In the genomic region with DNA sequence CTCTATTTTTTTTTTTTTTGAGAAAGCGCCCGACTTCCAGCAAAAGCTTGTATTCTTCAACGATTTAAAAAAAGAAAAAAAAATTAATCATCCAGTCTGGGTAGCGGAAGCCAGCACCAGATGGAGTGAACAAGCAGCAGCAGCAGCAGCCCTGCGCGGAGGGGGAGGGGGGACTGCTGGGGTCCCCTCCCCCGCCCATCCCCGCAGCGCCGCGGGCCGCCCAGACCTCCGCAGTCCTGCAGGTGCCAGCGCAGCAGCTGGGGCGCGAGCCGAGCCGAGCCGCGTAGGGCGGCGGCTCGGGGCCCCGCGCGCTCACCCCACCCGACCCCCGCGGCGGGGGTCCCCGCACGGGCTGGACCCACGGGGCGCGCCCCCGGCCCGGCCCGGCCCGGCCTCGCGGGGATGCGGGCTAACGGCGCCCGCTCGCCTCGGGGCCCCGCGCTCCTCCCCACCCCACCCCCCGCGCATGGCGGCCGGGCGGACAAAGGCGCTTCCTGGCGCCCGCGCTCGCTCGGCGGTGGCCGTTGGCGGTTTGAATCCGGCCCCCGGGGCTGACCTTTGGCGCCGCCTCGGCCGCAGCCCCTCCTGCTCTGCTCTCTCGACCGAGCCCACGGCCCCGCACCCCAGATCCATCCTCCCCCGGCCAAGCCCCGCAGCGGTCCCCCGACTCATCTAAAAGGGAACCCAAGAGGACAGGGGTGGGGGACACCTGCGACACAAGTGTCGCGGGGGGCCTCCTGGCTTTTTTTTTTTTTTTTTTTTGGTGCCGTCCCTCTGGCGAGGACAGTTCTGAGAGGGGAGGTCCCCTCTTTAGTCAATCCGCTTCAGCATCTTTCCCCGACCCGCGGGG, we compare ENCODE assay signal across 8 mouse cellular contexts. TPM values are rescaled to one million over a fixed set of nuclear protein-coding genes. Genes with fewer than 3 reads are reported as not detected.
DNase-seq lines count a peak whose midpoint lies in the region; ATAC-seq and TF ChIP-seq lines count a peak whose summit lies in the region.

No protein-coding gene starts in this region.

- DNase-seq in CH12.LX (ENCODE audit: extremely low read depth): peak; percentile 57
- DNase-seq in kidney, postnatal 36 days: peak; percentile 67 to 82
- DNase-seq in ovary, adult 18-20 months (ENCODE audit: low spot score): peak; percentile 55
- DNase-seq in thymus, postnatal 10 days (ENCODE audit: low spot score in 2 of 2): peak; percentile 80 to 82

- H3K27me3 ChIP-seq in CH12.LX (replicated peaks): no peaks in the 10 kb centered on the region
- no peaks in the 10 kb centered on the region for H3K27me3 ChIP-seq in heart, embryonic 16.5 days (ENCODE audit: control insufficient read depth, insufficient read depth, low read length)
- H3K27me3 ChIP-seq in lung, embryonic 15.5 days: no peaks in the 10 kb centered on the region; the same call in 1 of the 2 replicates

- in situ Hi-C loops in CH12.LX (cut with MboI; ENCODE audit: low pct_ligation_motif_present, low pct_unique_long_range_greater_than_20kb, low sequenced_read_pairs): no loop called here

- H3K27ac ChIP-seq in CH12.LX (ENCODE audit: insufficient read depth, low read depth): peak overlapping the region; percentile 87
- H3K27ac ChIP-seq in bone marrow, adult 2 months (ENCODE audit: control insufficient read depth, insufficient read depth, low read depth, low read length, poor library complexity): peak overlapping the region; percentile 97
- H3K27ac ChIP-seq in heart, embryonic 16.5 days (ENCODE audit: low read length): peak overlapping the region; percentile 99
- peak overlapping the region; percentile 98 for H3K27ac ChIP-seq in lung, embryonic 15.5 days

- H3K36me3 ChIP-seq in CH12.LX (replicated peaks in 1 of 2; ENCODE audit: control insufficient read depth in 1 of 2, insufficient read depth in 1 of 2, low read length in 1 of 2): peaks cover 7 to 22% of the 10 kb centered on the region in 2 experiments
- peaks cover 5% of the 10 kb centered on the region; the same call in 1 of the 2 replicates for H3K36me3 ChIP-seq in heart, embryonic 16.5 days (ENCODE audit: control insufficient read depth, insufficient read depth)
- peaks cover 7% of the 10 kb centered on the region; the same call in 1 of the 2 replicates for H3K36me3 ChIP-seq in lung, embryonic 15.5 days

- no peak; the same call in 1 of the 2 replicates for TF ChIP-seq RAD21 in CH12.LX (IDR thresholded peaks at IDR 0.05; ENCODE audit: low read depth, low read length)

- TF ChIP-seq EP300 in CH12.LX (IDR thresholded peaks at IDR 0.05; ENCODE audit: low read length): no peak; the same call in 1 of the 2 replicates

- under 1% methylated on average over 62 of the region's 86 CpGs for WGBS in bone marrow, adult 2 months
- under 1% methylated on average over 67 of the region's 86 CpGs for WGBS in heart, embryonic 16.5 days
- WGBS in lung, embryonic 15.5 days: under 1% methylated on average over 57 of the region's 86 CpGs

- dilution Hi-C loops in CH12.LX (cut with MboI; ENCODE audit: extremely low pct_ligation_motif_present, extremely low pct_unique_long_range_greater_than_20kb, low sequenced_read_pairs): no loop called here

- peaks cover 3 to 40% of the 10 kb centered on the region in 2 experiments; a peak in 3 of 4 replicates for H3K4me1 ChIP-seq in CH12.LX (ENCODE audit: control insufficient read depth in 1 of 2, insufficient read depth in 2 of 2)
- peaks cover 5% of the 10 kb centered on the region; the same call in 1 of the 2 replicates for H3K4me1 ChIP-seq in bone marrow, adult 2 months (ENCODE audit: control insufficient read depth, insufficient read depth, low read length)
- peaks cover 30% of the 10 kb centered on the region for H3K4me1 ChIP-seq in heart, embryonic 16.5 days (ENCODE audit: control insufficient read depth, insufficient read depth, low read length)
- peaks cover 36% of the 10 kb centered on the region for H3K4me1 ChIP-seq in lung, embryonic 15.5 days

- H3K9ac ChIP-seq in CH12.LX (ENCODE audit: insufficient read depth, low read depth): peak overlapping the region; percentile 99
- peak overlapping the region; percentile 99 for H3K9ac ChIP-seq in heart, embryonic 16.5 days (ENCODE audit: low read length)
- H3K9ac ChIP-seq in lung, embryonic 15.5 days: peak overlapping the region; percentile 97

- no peak for TF ChIP-seq POLR2A in CH12.LX (IDR thresholded peaks at IDR 0.05; ENCODE audit: low read depth, low read length)
- no peak for TF ChIP-seq POLR2A in bone marrow, adult 2 months (IDR thresholded peaks at IDR 0.05; ENCODE audit: borderline replicate concordance, control insufficient read depth, low read depth, low read length)

- H3K9me3 ChIP-seq in CH12.LX (replicated peaks; ENCODE audit: low read length): peaks cover 2% of the 10 kb centered on the region
- H3K9me3 ChIP-seq in heart, embryonic 16.5 days (replicated peaks; ENCODE audit: control insufficient read depth, low read length): no peaks in the 10 kb centered on the region
- no peaks in the 10 kb centered on the region for H3K9me3 ChIP-seq in lung, embryonic 15.5 days

- H3K4me2 ChIP-seq in CH12.LX (ENCODE audit: insufficient read depth, low read depth, poor library complexity, severe bottlenecking): peak overlapping the region; percentile 95
- peak overlapping the region; percentile 83 for H3K4me2 ChIP-seq in heart, embryonic 16.5 days (ENCODE audit: low read depth, low read length)
- peak overlapping the region; percentile 70 for H3K4me2 ChIP-seq in lung, embryonic 15.5 days

- 0 out of 2 replicates have a peak, but pooled peaks have one; percentile 2 for ATAC-seq in erythroblast, adult 5-6 weeks (replicated peaks; ENCODE audit: low FRiP score, poor library complexity, severe bottlenecking)
- peak; percentile 69 for ATAC-seq in heart, embryonic 16.5 days (replicated peaks; ENCODE audit: extremely low read depth, insufficient read depth, low FRiP score)
- peak; percentile 76 for ATAC-seq in lung, embryonic 15.5 days (ENCODE audit: borderline replicate concordance, extremely low read depth, low FRiP score, low TSS enrichment)

- no peak for TF ChIP-seq CTCF in CH12.LX (conservative IDR thresholded peaks at IDR 0.05 in 1 of 2, IDR thresholded peaks at IDR 0.05 in 1 of 2; ENCODE audit: low read depth in 2 of 2, low read length in 2 of 2)
- TF ChIP-seq CTCF in bone marrow, adult 2 months (IDR thresholded peaks at IDR 0.05; ENCODE audit: control insufficient read depth, insufficient read depth, low read length): no peak

- H3K4me3 ChIP-seq in CH12.LX (replicated peaks in 1 of 3; ENCODE audit: low read depth in 2 of 3, low read length in 2 of 3, poor library complexity in 1 of 3): peak overlapping the region; percentile 71 to 85 (median 85)
- H3K4me3 ChIP-seq in bone marrow, adult 2 months (replicated peaks; ENCODE audit: control insufficient read depth, low read depth, low read length): peak overlapping the region; percentile 59
- H3K4me3 ChIP-seq in heart, embryonic 16.5 days (ENCODE audit: low read length): peak overlapping the region; percentile 92
- H3K4me3 ChIP-seq in lung, embryonic 15.5 days: peak overlapping the region; percentile 83

- peaks cover 50% of the 10 kb centered on the region for H3K79me2 ChIP-seq in CH12.LX (replicated peaks; ENCODE audit: control insufficient read depth, extremely low read depth, insufficient read depth, poor library complexity, severe bottlenecking)

TF ChIP-seq in CH12.LX, 34 proteins besides CTCF, POLR2A, EP300 and RAD21 (continues in another document):
- 0 out of 2 replicates have a peak, but pooled peaks have one; percentile 17 for TF ChIP-seq MEF2A (IDR thresholded peaks at IDR 0.05; ENCODE audit: borderline replicate concordance, low read depth, low read length)
- no peak for TF ChIP-seq POLR2AphosphoS2 (IDR thresholded peaks at IDR 0.05; ENCODE audit: low read depth, low read length)
- TF ChIP-seq MYC (IDR thresholded peaks at IDR 0.05; ENCODE audit: low read depth, low read length): no peak
- TF ChIP-seq BHLHE40 (IDR thresholded peaks at IDR 0.05; ENCODE audit: low read depth, low read length): no peak
- TF ChIP-seq TBP (conservative IDR thresholded peaks at IDR 0.05; ENCODE audit: low read depth, low read length): no peak
- TF ChIP-seq MAFK (IDR thresholded peaks at IDR 0.05; ENCODE audit: insufficient replicate concordance, low read length): no peak
- TF ChIP-seq JUND (conservative IDR thresholded peaks at IDR 0.05; ENCODE audit: low read depth, low read length): no peak
- no peak for TF ChIP-seq IRF4 (IDR thresholded peaks at IDR 0.05; ENCODE audit: low read depth, low read length)
- TF ChIP-seq MXI1 (IDR thresholded peaks at IDR 0.05; ENCODE audit: low read depth, low read length): peak; percentile 49
- no peak; the same call in 1 of the 2 replicates for TF ChIP-seq RCOR1 (conservative IDR thresholded peaks at IDR 0.05; ENCODE audit: low read depth, low read length)
- TF ChIP-seq KAT2A (IDR thresholded peaks at IDR 0.05; ENCODE audit: insufficient replicate concordance, low read length): no peak
- no peak for TF ChIP-seq E2F4 (IDR thresholded peaks at IDR 0.05; ENCODE audit: insufficient replicate concordance, low read depth, low read length)
- no peak for TF ChIP-seq SMC3 (IDR thresholded peaks at IDR 0.05; ENCODE audit: low read depth, low read length)
- no peak; the same call in 1 of the 2 replicates for TF ChIP-seq ZMIZ1 (IDR thresholded peaks at IDR 0.05; ENCODE audit: low read depth, low read length)
- TF ChIP-seq ZC3H11A (IDR thresholded peaks at IDR 0.05; ENCODE audit: low read depth, low read length): no peak

RNA-seq across cellular contexts. Expression of gene Calm2, which starts 0.6 kb away (rescaled TPM):
- total RNA-seq in CH12.LX (2012; rRNA removed): 203 and 255 TPM in 2 replicates
- 546 and 623 TPM in 2 replicates for total RNA-seq in CH12.LX (2014; rRNA removed)
- 604 and 634 TPM in 2 replicates for polyA plus RNA-seq in CH12.LX (2012; ENCODE audit: insufficient read length, low read depth)
- 210 and 304 TPM in 2 replicates for polyA plus RNA-seq in bone marrow, adult 2 months (2011; ENCODE audit: insufficient read depth, insufficient read length, low replicate concordance, missing spikeins)
- total RNA-seq in erythroblast, adult 5-6 weeks (2015; ENCODE audit: low replicate concordance): 185 and 230 TPM in 2 replicates
- total RNA-seq in erythroblast, adult 5-6 weeks (2017; ENCODE audit: low replicate concordance): 221 and 301 TPM in 2 replicates
- 540 and 580 TPM in 2 replicates for polyA plus RNA-seq in heart, embryonic 16.5 days (2015; fragmentation: Nextera tagmentation; extraction: Ambion mirVana)
- 942 and 944 TPM in 2 replicates for polyA plus RNA-seq in lung, embryonic 15.5 days (2015; fragmentation: Nextera tagmentation; extraction: Ambion mirVana)

RNA-seq across cellular contexts. Expression of gene Stpg4, which starts 18.6 kb away (rescaled TPM):
- total RNA-seq in CH12.LX (2012; rRNA removed) (not detected in 2 replicates), CH12.LX (2014; rRNA removed) (not detected in 2 replicates)
- polyA plus RNA-seq in CH12.LX (2012; ENCODE audit: insufficient read length, low read depth): not detected in 2 replicates
- not detected in 2 replicates for polyA plus RNA-seq in bone marrow, adult 2 months (2011; ENCODE audit: insufficient read depth, insufficient read length, low replicate concordance, missing spikeins)
- total RNA-seq in erythroblast, adult 5-6 weeks (2015; ENCODE audit: low replicate concordance): not detected in 2 replicates
- total RNA-seq in erythroblast, adult 5-6 weeks (2017; ENCODE audit: low replicate concordance): not detected in 2 replicates
- polyA plus RNA-seq in heart, embryonic 16.5 days (2015; fragmentation: Nextera tagmentation; extraction: Ambion mirVana): not detected in 2 replicates
- not detected in 2 replicates for polyA plus RNA-seq in lung, embryonic 15.5 days (2015; fragmentation: Nextera tagmentation; extraction: Ambion mirVana)

Comparison
In these comparisons a context has a peak if more than half of its experiments do, and no peak if none do; other contexts are left out.
1. Peak in every context shown above with its lines: DNase-seq, ATAC-seq, H3K4me3 ChIP-seq and H3K27ac ChIP-seq.
2. ATAC-seq: peak in every context shown above with its lines; median percentile 76 in lung, embryonic 15.5 days; 69 in heart, embryonic 16.5 days; 2 in erythroblast, adult 5-6 weeks.